Mouse (Mus musculus) myocyte (in vitro differentiated cells): ENCODE data around the gene Jagn1.

Source experiments
- POLR2A ChIP-seq: IDR thresholded peaks from one replicate; pipeline ENCODE4 v1.6.1; 2011; ENCODE audit warnings: low read depth, mild to moderate bottlenecking, control low read depth, moderate library complexity; ENCODE audit not compliant: insufficient read length
- TCF12 ChIP-seq: IDR thresholded peaks from one replicate; pipeline ENCODE4 v1.6.1; 2011; ENCODE audit warnings: mild to moderate bottlenecking, control low read depth; ENCODE audit not compliant: poor library complexity, insufficient read depth, severe bottlenecking
- TCF3 ChIP-seq: IDR thresholded peaks from one replicate; pipeline ENCODE4 v1.6.1; 2011; ENCODE audit warnings: low read depth, control low read depth; ENCODE audit not compliant: insufficient read length
- USF1 ChIP-seq: IDR thresholded peaks from one replicate; pipeline ENCODE4 v1.6.1; 2011; ENCODE audit warnings: low read depth, mild to moderate bottlenecking, control low read depth, moderate library complexity

DNA sequence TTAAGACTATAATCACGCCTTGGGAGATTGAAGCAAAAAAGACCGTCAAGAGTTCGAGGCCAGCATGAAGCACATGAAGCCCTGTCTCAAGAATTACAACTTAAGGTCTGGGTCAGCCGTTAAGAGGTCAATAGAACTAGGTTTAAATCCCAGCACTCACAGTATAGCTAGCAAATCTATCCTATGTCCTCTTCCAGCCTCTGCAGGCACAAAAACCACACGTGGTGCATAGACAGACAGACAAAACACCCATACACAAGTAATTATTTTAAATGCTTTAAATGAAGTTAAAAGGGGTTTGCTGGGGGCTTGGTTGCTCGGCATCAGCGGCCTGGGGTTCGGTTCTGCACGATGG is 305 bp upstream of the Jagn1 start:
- no peak for TF ChIP-seq POLR2A
- no peak for TF ChIP-seq TCF3
- TF ChIP-seq USF1: no peak
- TF ChIP-seq TCF12: no peak
